Mouse (Mus musculus): ENCODE results near the gene Kifc1.
"Not testable (repeated sequence)": the region's sequence is repeated elsewhere in the genome, so short reads cannot be mapped to it uniquely, and the experiment has no call there.

Kifc1 gene

DNA sequence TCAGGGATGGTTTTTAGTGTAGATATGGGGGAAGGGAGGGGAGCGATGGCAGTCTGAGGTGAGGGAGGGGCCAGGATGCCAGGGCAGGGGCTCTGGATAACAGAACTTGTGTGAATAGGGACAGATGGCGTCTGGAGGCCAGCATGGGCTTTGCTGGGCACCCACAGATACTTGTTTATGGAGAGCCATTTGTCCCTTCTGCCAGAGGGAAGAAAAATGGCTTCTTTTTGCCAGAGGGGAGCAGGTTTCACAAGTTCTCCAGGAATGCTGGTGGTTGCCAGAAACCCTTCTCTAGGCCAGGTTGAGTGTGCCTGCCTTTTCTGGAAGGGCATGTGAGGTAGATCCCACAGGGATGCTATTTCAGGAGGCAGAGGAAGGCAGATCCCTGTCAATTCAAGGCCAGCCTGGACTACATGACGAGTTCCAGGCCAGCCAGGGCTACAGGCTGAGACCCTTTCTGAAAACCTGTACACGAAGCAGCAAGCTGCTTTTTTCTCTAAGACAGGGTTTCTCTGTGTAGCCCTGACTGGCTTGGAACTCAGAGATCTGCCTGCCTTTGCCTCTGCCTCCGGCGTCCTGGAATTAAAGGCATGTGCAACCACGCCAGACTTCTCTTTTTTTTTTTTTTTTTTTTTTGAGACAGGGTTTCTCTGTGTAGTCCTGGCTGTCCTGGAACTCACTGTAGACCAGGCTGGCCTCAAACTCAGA is 10.0 kb upstream of the Kifc1 start:
- peaks cover 83% of the 10 kb centered on the region for H3K4me1 ChIP-seq (replicated peaks; ENCODE audit: low read depth, low read length)
- no peaks in the 10 kb centered on the region for H3K27me3 ChIP-seq (ENCODE audit: insufficient read depth, low read length)
- peaks cover 5% of the 10 kb centered on the region; the same call in 1 of the 2 replicates for H3K36me3 ChIP-seq (ENCODE audit: insufficient read depth, low read length)
- no peaks in the 10 kb centered on the region for H3K9me3 ChIP-seq (ENCODE audit: low read length)
- TF ChIP-seq CTCF (conservative IDR thresholded peaks at IDR 0.05; ENCODE audit: low read length): no peak
- TF ChIP-seq POU5F1 (IDR thresholded peaks at IDR 0.05; ENCODE audit: borderline replicate concordance, low read length): no peak
- TF ChIP-seq NANOG (IDR thresholded peaks at IDR 0.05; ENCODE audit: borderline replicate concordance, low read length): no peak
- peak overlapping the region; percentile 30 for H3K4me3 ChIP-seq (replicated peaks; ENCODE audit: low read length)

DNA sequence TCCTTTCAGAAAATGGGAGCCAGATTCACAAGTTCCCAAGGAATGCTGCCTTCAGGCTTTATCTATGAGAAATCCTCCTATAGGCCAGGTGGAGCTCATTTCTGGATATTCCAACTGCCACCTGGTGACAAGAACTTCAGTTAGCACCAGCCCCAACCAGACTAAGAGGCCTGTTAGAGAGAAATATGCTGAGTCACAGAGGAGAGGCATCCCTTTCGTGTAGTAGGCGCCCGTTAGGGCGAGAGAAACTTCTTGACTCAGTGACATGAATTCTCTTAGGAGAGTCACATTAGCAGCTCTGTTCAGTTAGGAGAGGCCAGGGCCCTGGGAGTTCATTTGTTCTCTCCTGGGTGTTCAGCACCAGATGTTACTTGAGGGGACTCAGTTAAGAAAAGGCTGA is 9.2 kb upstream of the Kifc1 start:
- TF ChIP-seq NANOG (IDR thresholded peaks at IDR 0.05; ENCODE audit: borderline replicate concordance, low read length) (no peak), POU5F1 (IDR thresholded peaks at IDR 0.05; ENCODE audit: borderline replicate concordance, low read length) (no peak), CTCF (conservative IDR thresholded peaks at IDR 0.05; ENCODE audit: low read length) (no peak)
- H3K4me1 ChIP-seq (replicated peaks; ENCODE audit: low read depth, low read length): peaks cover 91% of the 10 kb centered on the region
- no peaks in the 10 kb centered on the region for H3K27me3 ChIP-seq (ENCODE audit: insufficient read depth, low read length)
- peaks cover 5% of the 10 kb centered on the region; the same call in 1 of the 2 replicates for H3K36me3 ChIP-seq (ENCODE audit: insufficient read depth, low read length)
- peak overlapping the region; percentile 30 for H3K4me3 ChIP-seq (replicated peaks; ENCODE audit: low read length)
- H3K9me3 ChIP-seq (ENCODE audit: low read length): no peaks in the 10 kb centered on the region

DNA sequence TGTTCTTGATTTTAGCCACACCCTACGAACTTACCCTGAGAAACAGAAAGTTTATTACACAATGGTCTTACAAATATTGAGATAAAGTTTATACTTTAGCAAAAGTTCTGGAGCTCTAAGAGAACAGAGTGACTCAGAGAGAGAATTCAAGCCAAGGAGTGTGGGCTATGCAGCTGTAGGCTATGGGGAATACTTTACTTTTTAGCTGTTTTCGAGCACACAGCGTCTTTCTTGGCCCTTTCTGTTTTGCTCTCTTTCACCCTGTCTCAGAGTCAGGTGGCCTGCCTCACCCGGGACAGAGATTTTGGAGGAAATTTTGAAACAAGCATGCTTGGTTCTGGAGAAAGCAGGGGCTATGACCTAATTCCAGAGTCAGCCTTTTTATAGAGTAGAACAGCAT is 7.7 kb upstream of the Kifc1 start:
- 0 out of 2 replicates have a peak overlapping the region, but pooled peaks have one; percentile 13 for H3K4me3 ChIP-seq (replicated peaks; ENCODE audit: low read length)
- peaks cover 92% of the 10 kb centered on the region for H3K4me1 ChIP-seq (replicated peaks; ENCODE audit: low read depth, low read length)
- H3K27me3 ChIP-seq (ENCODE audit: insufficient read depth, low read length); H3K9me3 ChIP-seq (ENCODE audit: low read length); H3K36me3 ChIP-seq (ENCODE audit: insufficient read depth, low read length): not testable (repeated sequence)

DNA sequence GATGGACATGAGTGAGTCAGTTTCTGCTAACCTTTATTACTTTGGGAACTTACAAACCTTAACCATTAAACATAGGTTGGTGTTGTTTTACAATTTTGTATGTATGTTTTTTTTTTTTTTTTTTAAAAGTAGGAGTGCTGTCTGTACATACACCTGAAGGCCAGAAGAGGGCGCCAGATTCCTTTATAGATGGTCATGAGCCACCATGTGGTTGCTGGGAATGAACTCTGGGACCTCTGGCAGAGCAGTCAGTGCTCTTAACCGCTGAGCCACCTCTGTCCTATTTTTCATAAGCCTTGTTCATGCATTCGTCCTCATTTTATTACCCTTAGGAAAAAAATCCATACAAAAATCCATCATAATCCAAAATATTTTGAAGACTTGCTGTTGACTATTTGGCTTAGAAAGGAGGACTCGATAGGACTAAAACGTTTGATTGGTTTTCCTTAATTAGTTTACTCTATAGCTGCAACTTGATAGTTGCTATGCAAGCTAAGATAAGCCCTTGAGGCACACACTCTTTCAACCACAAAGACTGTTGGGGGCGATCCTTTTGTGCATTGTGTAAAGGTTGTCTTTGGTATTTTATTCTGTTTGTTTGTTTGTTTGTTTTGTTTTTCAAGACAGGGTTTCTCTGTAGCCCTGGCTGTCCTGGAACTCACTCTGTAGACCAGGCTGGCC is 6.8 kb upstream of the Kifc1 start:
- TF ChIP-seq CTCF (conservative IDR thresholded peaks at IDR 0.05; ENCODE audit: low read length): peak; percentile 75
- TF ChIP-seq POU5F1 (IDR thresholded peaks at IDR 0.05; ENCODE audit: borderline replicate concordance, low read length): no peak
- TF ChIP-seq NANOG (IDR thresholded peaks at IDR 0.05; ENCODE audit: borderline replicate concordance, low read length): no peak
- no peaks in the 10 kb centered on the region for H3K27me3 ChIP-seq (ENCODE audit: insufficient read depth, low read length)

DNA sequence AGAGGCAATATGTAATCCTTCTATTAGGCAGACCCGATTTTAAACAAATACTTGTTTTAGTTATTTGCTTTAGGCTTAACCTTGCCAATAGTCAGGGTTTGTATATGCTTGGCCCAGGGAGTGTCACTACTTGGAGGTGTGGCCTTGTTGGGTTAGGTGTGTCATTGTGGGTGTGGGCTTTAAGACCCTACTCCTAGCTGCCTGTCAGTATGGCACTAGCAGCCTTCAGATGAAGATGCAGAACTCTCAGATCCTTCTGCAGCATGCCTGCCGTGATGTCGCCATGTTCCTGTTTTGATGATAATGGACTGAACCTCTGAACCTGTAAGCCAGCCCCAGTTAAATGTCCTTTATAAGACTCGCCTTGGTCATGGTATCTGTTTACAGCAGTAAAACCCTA is 2.5 kb upstream of the Kifc1 start:
- peaks cover 14% of the 10 kb centered on the region for H3K36me3 ChIP-seq (ENCODE audit: insufficient read depth, low read length)
- peaks cover 71% of the 10 kb centered on the region for H3K4me1 ChIP-seq (replicated peaks; ENCODE audit: low read depth, low read length)
- not testable (repeated sequence) for H3K27me3 ChIP-seq (ENCODE audit: insufficient read depth, low read length); H3K9me3 ChIP-seq (ENCODE audit: low read length)
- peak overlapping the region; percentile 37 for H3K4me3 ChIP-seq (replicated peaks; ENCODE audit: low read length)

More for the DNA sequence above, 6.8 kb upstream of the Kifc1 start:
- peaks cover 5% of the 10 kb centered on the region; the same call in 1 of the 2 replicates for H3K36me3 ChIP-seq (ENCODE audit: insufficient read depth, low read length)
- H3K9me3 ChIP-seq (ENCODE audit: low read length): no peaks in the 10 kb centered on the region
- H3K4me1 ChIP-seq (replicated peaks; ENCODE audit: low read depth, low read length): peaks cover 91% of the 10 kb centered on the region
- no peak overlapping the region for H3K4me3 ChIP-seq (replicated peaks; ENCODE audit: low read length)

DNA sequence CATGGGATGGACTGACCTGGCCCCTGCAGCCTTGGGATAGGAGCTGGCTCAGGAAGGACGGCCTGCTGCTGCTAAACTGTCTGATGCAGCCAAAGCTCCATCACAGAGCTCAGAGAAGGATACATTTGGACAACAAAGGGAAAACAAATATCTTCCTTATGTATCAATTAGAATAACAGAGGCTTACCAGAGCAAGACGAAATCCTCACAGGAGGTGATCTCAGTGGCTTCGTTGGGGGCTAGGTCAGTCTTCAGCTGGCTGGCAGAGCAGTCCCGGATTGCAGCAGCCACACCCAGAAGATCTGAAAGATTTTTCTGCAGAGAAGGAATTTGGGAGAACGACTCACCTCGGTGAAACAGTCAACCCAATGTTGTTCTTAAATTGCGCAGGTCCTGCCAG is 2.0 kb upstream of the Kifc1 start:
- TF ChIP-seq CTCF (conservative IDR thresholded peaks at IDR 0.05; ENCODE audit: low read length) (no peak), NANOG (IDR thresholded peaks at IDR 0.05; ENCODE audit: borderline replicate concordance, low read length) (peak; percentile 74)
- Histone ChIP-seq H3K27me3 (ENCODE audit: insufficient read depth, low read length) (no peaks in the 10 kb centered on the region), H3K36me3 (ENCODE audit: insufficient read depth, low read length) (peaks cover 20% of the 10 kb centered on the region), H3K4me1 (replicated peaks; ENCODE audit: low read depth, low read length) (peaks cover 71% of the 10 kb centered on the region), H3K9me3 (ENCODE audit: low read length) (no peaks in the 10 kb centered on the region), H3K4me3 (replicated peaks; ENCODE audit: low read length) (peak overlapping the region; percentile 37)

DNA sequence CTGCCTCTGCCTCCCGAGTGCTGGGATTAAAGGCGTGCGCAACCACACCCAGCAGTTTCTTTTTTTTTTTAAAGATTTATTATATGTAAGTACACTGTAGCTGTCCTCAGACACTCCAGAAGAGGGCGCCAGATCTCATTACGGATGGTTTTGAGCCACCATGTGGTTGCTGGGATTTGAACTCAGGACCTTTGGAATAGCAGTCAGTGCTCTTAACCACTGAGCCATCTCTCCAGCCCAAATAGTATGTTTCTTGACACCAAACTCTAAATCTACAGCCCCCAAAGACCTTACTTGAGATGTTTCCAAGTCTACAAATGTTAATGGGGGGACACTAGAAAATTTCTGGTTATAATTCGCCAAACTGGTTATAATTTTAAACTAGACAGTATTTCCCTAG is 1.4 kb upstream of the Kifc1 start:
- H3K9me3 ChIP-seq (ENCODE audit: low read length); H3K4me3 ChIP-seq (replicated peaks; ENCODE audit: low read length); H3K27me3 ChIP-seq (ENCODE audit: insufficient read depth, low read length): not testable (repeated sequence)
- peak; percentile 21 for TF ChIP-seq CTCF (conservative IDR thresholded peaks at IDR 0.05; ENCODE audit: low read length)
- peaks cover 25% of the 10 kb centered on the region for H3K36me3 ChIP-seq (ENCODE audit: insufficient read depth, low read length)
- H3K4me1 ChIP-seq (replicated peaks; ENCODE audit: low read depth, low read length): peaks cover 72% of the 10 kb centered on the region

DNA sequence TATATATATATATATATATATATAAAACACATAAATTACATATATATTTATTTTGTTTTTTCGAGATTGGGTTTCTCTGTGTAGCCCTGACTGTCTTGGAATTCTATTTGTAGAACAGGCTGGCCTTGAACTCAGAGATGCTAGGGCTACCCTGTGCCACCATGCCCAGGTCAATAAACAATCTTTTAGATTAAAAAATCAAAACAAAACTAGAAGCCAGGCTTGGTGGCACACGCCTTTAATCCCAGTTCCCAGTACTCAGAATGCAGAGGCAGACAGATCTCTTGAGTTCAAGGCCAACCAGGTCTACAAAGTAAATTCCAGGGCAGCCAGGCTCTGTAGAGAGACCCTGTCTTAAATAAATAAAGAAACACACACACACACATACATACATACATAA is 896 bp upstream of the Kifc1 start:
- H3K36me3 ChIP-seq (ENCODE audit: insufficient read depth, low read length): peaks cover 30% of the 10 kb centered on the region
- TF ChIP-seq CTCF (conservative IDR thresholded peaks at IDR 0.05; ENCODE audit: low read length) (no peak), POU5F1 (IDR thresholded peaks at IDR 0.05; ENCODE audit: borderline replicate concordance, low read length) (no peak), NANOG (IDR thresholded peaks at IDR 0.05; ENCODE audit: borderline replicate concordance, low read length) (no peak)
- no peak overlapping the region for H3K4me3 ChIP-seq (replicated peaks; ENCODE audit: low read length)

DNA sequence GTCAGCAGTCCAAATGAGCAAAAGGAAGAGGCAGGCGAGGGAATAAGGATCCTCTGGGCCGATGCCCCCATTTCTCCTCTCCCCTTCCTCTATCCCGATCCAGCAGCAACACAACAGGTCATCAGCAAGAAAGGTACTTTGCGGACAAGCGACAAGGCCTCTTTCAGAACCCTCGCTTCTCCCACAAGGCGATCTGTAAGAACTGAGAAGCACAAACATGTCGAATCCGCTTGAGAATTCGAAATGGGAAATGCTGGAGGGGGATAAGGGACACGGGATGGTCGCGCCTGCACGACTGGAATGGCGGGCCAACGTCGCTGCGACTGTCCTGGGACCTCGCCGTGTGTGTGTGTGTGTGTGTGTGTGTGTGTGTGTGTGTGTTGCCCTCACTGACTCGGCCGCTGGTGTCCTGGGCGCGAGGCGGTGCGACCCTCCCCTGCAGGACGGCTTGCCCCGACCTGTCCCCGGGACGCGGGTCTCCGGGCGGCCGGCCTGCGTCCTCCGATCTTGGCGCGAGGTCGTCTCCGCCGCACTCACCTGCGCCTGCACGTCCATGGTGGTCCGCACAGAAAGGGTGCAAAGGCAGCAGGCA is 424 bp downstream of the Kifc1 start:
- peaks cover 37% of the 10 kb centered on the region for H3K36me3 ChIP-seq (ENCODE audit: insufficient read depth, low read length)
- not testable (repeated sequence) for H3K27me3 ChIP-seq (ENCODE audit: insufficient read depth, low read length); H3K9me3 ChIP-seq (ENCODE audit: low read length)
- H3K4me1 ChIP-seq (replicated peaks; ENCODE audit: low read depth, low read length): peaks cover 72% of the 10 kb centered on the region
- peak overlapping the region; percentile 89 for H3K4me3 ChIP-seq (replicated peaks; ENCODE audit: low read length)

More for the DNA sequence above, 896 bp upstream of the Kifc1 start:
- Histone ChIP-seq H3K4me1 (replicated peaks; ENCODE audit: low read depth, low read length) (peaks cover 73% of the 10 kb centered on the region), H3K27me3 (ENCODE audit: insufficient read depth, low read length) (no peaks in the 10 kb centered on the region), H3K9me3 (ENCODE audit: low read length) (no peaks in the 10 kb centered on the region)

DNA sequence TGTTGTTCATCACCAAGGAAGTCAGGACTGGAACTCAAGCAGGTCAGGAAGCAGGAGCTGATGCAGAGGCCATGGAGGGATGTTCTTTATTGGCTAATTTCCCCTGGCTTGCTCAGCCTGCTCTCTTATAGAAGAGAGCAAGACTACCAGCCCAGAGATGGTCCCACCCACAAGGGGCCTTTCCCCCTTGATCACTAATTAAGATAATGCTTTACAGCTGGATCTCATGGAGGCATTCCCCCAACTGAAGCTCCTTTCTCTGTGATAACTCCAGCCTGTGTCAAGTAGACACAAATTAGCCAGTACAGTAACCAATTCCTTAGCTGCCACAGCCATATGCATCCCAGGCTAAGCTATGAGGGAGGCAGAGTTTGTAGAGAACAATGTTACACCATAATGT is 2.2 kb downstream of the Kifc1 start:
- peak overlapping the region; percentile 89 for H3K4me3 ChIP-seq (replicated peaks; ENCODE audit: low read length)
- H3K27me3 ChIP-seq (ENCODE audit: insufficient read depth, low read length); H3K9me3 ChIP-seq (ENCODE audit: low read length): not testable (repeated sequence)
- peaks cover 66% of the 10 kb centered on the region for H3K4me1 ChIP-seq (replicated peaks; ENCODE audit: low read depth, low read length)
- H3K36me3 ChIP-seq (ENCODE audit: insufficient read depth, low read length): peaks cover 50% of the 10 kb centered on the region

DNA sequence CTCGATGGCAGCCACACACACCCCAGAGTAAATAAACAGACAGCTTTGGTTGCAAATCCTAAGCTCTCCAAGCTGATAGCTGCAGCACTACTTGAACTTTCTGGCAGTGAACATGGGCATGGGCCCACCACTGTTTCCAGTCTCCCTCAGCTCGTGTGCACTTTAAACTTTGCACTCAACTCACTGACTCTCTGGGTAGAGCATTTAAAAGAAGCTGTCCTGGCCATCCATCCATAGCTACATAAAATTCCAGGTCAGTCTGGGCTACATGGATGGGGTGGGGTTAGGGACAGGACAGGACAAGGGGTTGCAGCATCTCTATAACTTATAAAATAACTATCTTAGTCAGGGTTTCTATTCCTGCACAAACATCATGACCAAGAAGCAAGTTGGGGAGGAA is 2.7 kb downstream of the Kifc1 start:
- H3K27me3 ChIP-seq (ENCODE audit: insufficient read depth, low read length); H3K9me3 ChIP-seq (ENCODE audit: low read length): not testable (repeated sequence)
- peaks cover 65% of the 10 kb centered on the region for H3K4me1 ChIP-seq (replicated peaks; ENCODE audit: low read depth, low read length)
- peak overlapping the region; percentile 89 for H3K4me3 ChIP-seq (replicated peaks; ENCODE audit: low read length)
- peaks cover 55% of the 10 kb centered on the region for H3K36me3 ChIP-seq (ENCODE audit: insufficient read depth, low read length)

DNA sequence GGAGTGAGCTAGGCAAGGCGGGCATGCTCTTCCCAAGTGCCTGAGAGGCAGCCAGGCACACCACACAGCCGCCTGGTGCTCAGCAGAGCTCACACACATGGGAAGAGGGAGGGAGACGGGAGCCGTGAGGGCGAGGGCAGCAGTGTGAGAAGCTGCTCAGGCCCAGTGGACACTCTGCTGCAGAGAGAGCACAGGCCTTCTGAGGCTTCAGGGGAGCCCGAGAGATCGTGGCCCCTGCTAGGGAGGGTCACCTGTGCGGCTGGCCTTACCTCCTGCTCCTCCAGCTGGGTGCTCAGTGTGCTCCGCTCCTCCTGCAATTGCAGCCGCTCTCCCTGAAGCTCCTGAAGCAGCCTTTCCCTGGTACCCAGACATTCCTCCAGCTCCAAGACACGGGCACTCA is 6.1 kb downstream of the Kifc1 start:
- 0 out of 2 replicates have a peak overlapping the region, but pooled peaks have one; percentile 37 for H3K4me3 ChIP-seq (replicated peaks; ENCODE audit: low read length)
- H3K9me3 ChIP-seq (ENCODE audit: low read length); H3K27me3 ChIP-seq (ENCODE audit: insufficient read depth, low read length): not testable (repeated sequence)
- H3K36me3 ChIP-seq (ENCODE audit: insufficient read depth, low read length): peaks cover 88% of the 10 kb centered on the region
- peaks cover 67% of the 10 kb centered on the region for H3K4me1 ChIP-seq (replicated peaks; ENCODE audit: low read depth, low read length)

Measured in E14TG2a.4 (cell line).